Mouse (Mus musculus) CH12.LX (cell line): Measurements from ENCODE around the gene Tob1. TPM values are rescaled to one million over a fixed set of nuclear protein-coding genes. Genes with fewer than 3 reads are reported as not detected.

Experiments
- DNase-seq: peaks from one replicate; pipeline ENCODE4 v3.0.0-alpha.2; 2013; ENCODE audit errors: extremely low read depth
- H3K27ac ChIP-seq: 2 replicates; pipeline ENCODE4 v1.5.1; 2012; ENCODE audit warnings: low read depth, mild to moderate bottlenecking, control low read depth, moderate library complexity; ENCODE audit not compliant: insufficient read depth
- H3K27me3 ChIP-seq: replicated peaks from 2 replicates; pipeline ENCODE3; 2012; ENCODE audit warnings: inconsistent platforms
- H3K36me3 ChIP-seq, 2 experiments: replicated peaks in 1 of 2; 2 replicates each; pipeline versions ENCODE3 to v1.6.1; 2012; ENCODE audit warnings: inconsistent platforms in 1 of 2, low read length in 1 of 2, mild to moderate bottlenecking in 1 of 2, mixed read lengths in 1 of 2, moderate library complexity in 1 of 2; ENCODE audit not compliant: control insufficient read depth in 1 of 2, insufficient read depth in 1 of 2
- H3K4me1 ChIP-seq, 2 experiments: 2 replicates each; pipeline ENCODE4 v1.6.1; 2012; ENCODE audit warnings: inconsistent platforms in 1 of 2, moderate library complexity in 1 of 2; ENCODE audit not compliant: insufficient read depth in 2 of 2, control insufficient read depth in 1 of 2
- H3K4me2 ChIP-seq: 2 replicates; pipeline ENCODE4 v1.6.1; 2012; ENCODE audit warnings: low read depth, mild to moderate bottlenecking, control low read depth; ENCODE audit not compliant: poor library complexity, insufficient read depth, severe bottlenecking
- H3K4me3 ChIP-seq, 3 experiments: fragments of 150-350 bp in 1 of 3; sonication (generic) in 1 of 3; replicated peaks in 1 of 3; 2 replicates each; pipeline versions ENCODE3 to v1.5.1; 2011 to 2012; ENCODE audit warnings: low read depth in 2 of 3, low read length in 2 of 3, mild to moderate bottlenecking in 2 of 3, moderate library complexity in 2 of 3, control low read depth in 1 of 3, improper control_type of control experiment in 1 of 3, inconsistent platforms in 1 of 3, mixed read lengths in 1 of 3; ENCODE audit not compliant: poor library complexity in 1 of 3
- H3K79me2 ChIP-seq: replicated peaks from 2 replicates; pipeline ENCODE4 v1.6.1; 2012; ENCODE audit warnings: mild to moderate bottlenecking, moderate library complexity; ENCODE audit not compliant: control insufficient read depth, poor library complexity, insufficient read depth, severe bottlenecking; ENCODE audit errors: extremely low read depth
- H3K9ac ChIP-seq: 2 replicates; pipeline ENCODE4 v1.6.1; 2012; ENCODE audit warnings: low read depth, mild to moderate bottlenecking, control low read depth, moderate library complexity; ENCODE audit not compliant: insufficient read depth
- H3K9me3 ChIP-seq: replicated peaks from 2 replicates; pipeline ENCODE3; 2012; ENCODE audit warnings: low read length, inconsistent platforms, mixed read lengths
- BHLHE40 ChIP-seq: IDR thresholded peaks from 2 replicates; pipeline ENCODE4 v1.6.1; 2011; ENCODE audit warnings: mild to moderate bottlenecking, low read depth, low read length, improper control_type of control experiment
- CHD1 ChIP-seq: IDR thresholded peaks from 2 replicates; pipeline ENCODE4 v1.6.1; 2012; ENCODE audit warnings: low read depth, low read length, improper control_type of control experiment, inconsistent platforms
- CHD2 ChIP-seq: IDR thresholded peaks from 2 replicates; pipeline ENCODE4 v1.6.1; 2011; ENCODE audit warnings: low read length, improper control_type of control experiment
- CTCF ChIP-seq, 2 experiments: IDR thresholded peaks in 1 of 2; conservative IDR thresholded peaks in 1 of 2; 2 replicates each; pipeline ENCODE4 v1.5.1; 2011 to 2012; ENCODE audit warnings: low read depth in 2 of 2, low read length in 2 of 2, improper control_type of control experiment in 1 of 2, inconsistent platforms in 1 of 2, mild to moderate bottlenecking in 1 of 2, moderate library complexity in 1 of 2
- E2F4 ChIP-seq: IDR thresholded peaks from 2 replicates; pipeline ENCODE4 v1.6.1; 2011; ENCODE audit warnings: low read depth, low read length, improper control_type of control experiment; ENCODE audit not compliant: insufficient replicate concordance
- ELF1 ChIP-seq: IDR thresholded peaks from 2 replicates; pipeline ENCODE4 v1.6.1; 2014; ENCODE audit warnings: low read depth, mild to moderate bottlenecking, inconsistent platforms, low read length, improper control_type of control experiment
- EP300 ChIP-seq: IDR thresholded peaks from 2 replicates; pipeline ENCODE4 v1.6.1; 2011; ENCODE audit warnings: low read length, improper control_type of control experiment
- HCFC1 ChIP-seq: IDR thresholded peaks from 2 replicates; pipeline ENCODE4 v1.6.1; 2012; ENCODE audit warnings: low read depth, mild to moderate bottlenecking, inconsistent platforms, low read length, improper control_type of control experiment
- IRF4 ChIP-seq: IDR thresholded peaks from 2 replicates; pipeline ENCODE4 v1.6.1; 2014; ENCODE audit warnings: low read depth, mild to moderate bottlenecking, inconsistent platforms, low read length, improper control_type of control experiment
- JUND ChIP-seq: conservative IDR thresholded peaks from 2 replicates; pipeline ENCODE4 v1.6.1; 2011; ENCODE audit warnings: low read depth, low read length, improper control_type of control experiment
- KAT2A ChIP-seq: IDR thresholded peaks from 2 replicates; pipeline ENCODE4 v1.6.1; 2012; ENCODE audit warnings: low read length, improper control_type of control experiment, inconsistent platforms; ENCODE audit not compliant: insufficient replicate concordance
- MAFK ChIP-seq: IDR thresholded peaks from 2 replicates; pipeline ENCODE4 v1.6.1; 2011; ENCODE audit warnings: low read length, improper control_type of control experiment; ENCODE audit not compliant: insufficient replicate concordance
- MAX ChIP-seq: IDR thresholded peaks from 2 replicates; pipeline ENCODE4 v1.6.1; 2011; ENCODE audit warnings: low read length, improper control_type of control experiment
- NELFE ChIP-seq: IDR thresholded peaks from 2 replicates; pipeline ENCODE4 v1.6.1; 2011; ENCODE audit warnings: low read depth, low read length, improper control_type of control experiment
- NRF1 ChIP-seq: IDR thresholded peaks from 2 replicates; pipeline ENCODE4 v1.6.1; 2014; ENCODE audit warnings: low read depth, mild to moderate bottlenecking, inconsistent platforms, low read length, improper control_type of control experiment, moderate library complexity
- POLR2AphosphoS2 ChIP-seq: IDR thresholded peaks from 2 replicates; pipeline ENCODE4 v1.6.1; 2011; ENCODE audit warnings: low read depth, low read length, improper control_type of control experiment
- RAD21 ChIP-seq: IDR thresholded peaks from 2 replicates; pipeline ENCODE4 v1.6.1; 2011; ENCODE audit warnings: low read depth, mild to moderate bottlenecking, low read length, improper control_type of control experiment, moderate library complexity
- SIN3A ChIP-seq: IDR thresholded peaks from 2 replicates; pipeline ENCODE4 v1.6.1; 2012; ENCODE audit warnings: low read length, improper control_type of control experiment, inconsistent platforms
- TBP ChIP-seq: conservative IDR thresholded peaks from 2 replicates; pipeline ENCODE4 v1.6.1; 2011; ENCODE audit warnings: low read depth, low read length, improper control_type of control experiment
- TCF12 ChIP-seq: IDR thresholded peaks from 2 replicates; pipeline ENCODE4 v1.6.1; 2014; ENCODE audit warnings: low read depth, mild to moderate bottlenecking, inconsistent platforms, low read length, improper control_type of control experiment
- USF1 ChIP-seq: IDR thresholded peaks from 2 replicates; pipeline ENCODE4 v1.6.1; 2014; ENCODE audit warnings: low read depth, mild to moderate bottlenecking, inconsistent platforms, low read length, improper control_type of control experiment
- USF2 ChIP-seq: conservative IDR thresholded peaks from 2 replicates; pipeline ENCODE4 v1.6.1; 2011; ENCODE audit warnings: low read depth, low read length, improper control_type of control experiment
- ZC3H11A ChIP-seq: IDR thresholded peaks from 2 replicates; pipeline ENCODE4 v1.6.1; 2012; ENCODE audit warnings: low read depth, mild to moderate bottlenecking, inconsistent platforms, low read length, improper control_type of control experiment
- ZKSCAN1 ChIP-seq: IDR thresholded peaks from 2 replicates; pipeline ENCODE4 v1.6.1; 2012; ENCODE audit warnings: low read depth, inconsistent platforms, low read length, improper control_type of control experiment, borderline replicate concordance
- ZMIZ1 ChIP-seq: IDR thresholded peaks from 2 replicates; pipeline ENCODE4 v1.6.1; 2012; ENCODE audit warnings: low read depth, mild to moderate bottlenecking, inconsistent platforms, low read length, improper control_type of control experiment
- ZNF384 ChIP-seq: IDR thresholded peaks from 2 replicates; pipeline ENCODE4 v1.6.1; 2012; ENCODE audit warnings: low read depth, low read length, improper control_type of control experiment, inconsistent platforms
- dilution Hi-C: fragments of 300-500 bp; cut with MboI; formaldehyde crosslinking; loops from 2 replicates; pipeline ENCODE4 v1.14.3; 2020; ENCODE audit warnings: low sequenced_read_pairs; ENCODE audit not compliant: extremely low pct_unique_long_range_greater_than_20kb, extremely low pct_ligation_motif_present
- in situ Hi-C: fragments of 300-500 bp; cut with MboI; formaldehyde crosslinking; loops from 3 replicates; pipeline ENCODE4 v1.14.3; 2019; ENCODE audit warnings: low sequenced_read_pairs, low pct_ligation_motif_present, low pct_unique_long_range_greater_than_20kb, mixed read lengths
- polyA plus RNA-seq: library from polyadenylated mRNA; unstranded; fragments of >175 nt; gene quantifications from 2 replicates; pipeline ENCODE4 v1.2.1, GENCODE M21; 2012; ENCODE audit warnings: low read depth; ENCODE audit not compliant: insufficient read length
- total RNA-seq, 2 experiments: library from RNA; depleted of rRNA; stranded (reverse); fragments of 300-350 nt in 1 of 2; fragments of >200 nt in 1 of 2; gene quantifications; 2 replicates each; pipeline ENCODE4 v1.2.3; 2012 to 2014

The Tob1 gene
- total and polyA plus RNA-seq, 3 experiments: 9.0 to 14.3 (median 10.6) TPM

GRCm38 (mm10) chr11:94242760-94243421, 31.6 kb downstream of the Tob1 start:
- TF ChIP-seq CTCF (conservative IDR thresholded peaks at IDR 0.05 in 1 of 2, IDR thresholded peaks at IDR 0.05 in 1 of 2; ENCODE audit: low read depth in 2 of 2, low read length in 2 of 2) (no peak), ZC3H11A (no peak), KAT2A (no peak), NELFE (no peak), ELF1 (no peak), SIN3A (no peak), BHLHE40 (no peak), MAFK (no peak), IRF4 (no peak), JUND (no peak), ZNF384 (no peak), NRF1 (no peak), MAX (no peak), HCFC1 (no peak), RAD21 (no peak), CHD1 (no peak), CHD2 (no peak), E2F4 (no peak)
- TF ChIP-seq, all 38 proteins: peak for 0
- Histone ChIP-seq H3K4me2 (no peak overlapping the region), H3K4me3 (no peak overlapping the region), H3K27me3 (peaks cover 2% of the 10 kb centered on the region), H3K4me1 (peaks cover 0 to 10% of the 10 kb centered on the region in 2 experiments; a peak in 3 of 4 replicates), H3K27ac (no peak overlapping the region), H3K36me3 (no peaks in the 10 kb centered on the region), H3K9me3 (no peaks in the 10 kb centered on the region), H3K79me2 (no peaks in the 10 kb centered on the region), H3K9ac (no peak overlapping the region)
- dilution Hi-C loops: no loop called here
- in situ Hi-C loops: no loop called here
- DNase-seq: no peak

GRCm38 (mm10) chr11:94243422-94244180, 32.3 kb downstream of the Tob1 start:
- in situ Hi-C loops: no loop called here
- Histone ChIP-seq H3K9ac (no peak overlapping the region), H3K4me3 (no peak overlapping the region), H3K27ac (no peak overlapping the region), H3K9me3 (no peaks in the 10 kb centered on the region), H3K27me3 (peaks cover 2% of the 10 kb centered on the region), H3K79me2 (no peaks in the 10 kb centered on the region), H3K36me3 (no peaks in the 10 kb centered on the region), H3K4me2 (no peak overlapping the region), H3K4me1 (peaks cover 0 to 8% of the 10 kb centered on the region in 2 experiments; a peak in 3 of 4 replicates)
- TF ChIP-seq E2F4 (no peak), BHLHE40 (no peak), NRF1 (no peak), EP300 (no peak), TBP (no peak), KAT2A (no peak), USF1 (no peak), HCFC1 (no peak), CTCF (conservative IDR thresholded peaks at IDR 0.05 in 1 of 2, IDR thresholded peaks at IDR 0.05 in 1 of 2; ENCODE audit: low read depth in 2 of 2, low read length in 2 of 2) (no peak), USF2 (no peak), ZMIZ1 (no peak), POLR2AphosphoS2 (no peak), TCF12 (no peak), ZKSCAN1 (no peak)
- dilution Hi-C loops: no loop called here
- no peak for DNase-seq
